Mouse (Mus musculus): ENCODE data around the gene Gm26661.

DNA sequence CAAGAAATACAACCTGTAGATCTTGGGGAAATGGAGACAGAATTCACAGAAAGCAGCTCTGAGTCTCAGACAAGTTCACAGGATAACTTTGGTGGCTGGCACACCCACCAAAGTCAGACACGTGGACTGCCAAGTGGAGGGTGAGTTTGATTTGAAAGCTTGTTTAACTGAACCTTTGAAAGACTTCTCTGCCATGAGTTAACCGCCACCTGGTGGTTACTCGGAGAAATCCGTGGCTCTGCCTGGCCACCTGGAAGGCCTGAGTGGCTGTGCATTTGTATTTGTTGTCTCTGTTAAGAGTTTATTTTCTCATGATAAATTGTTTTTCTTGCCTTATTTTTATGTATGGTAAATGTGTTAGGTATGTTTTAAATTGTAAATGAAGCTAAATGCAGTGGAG is 10.4 kb downstream of the Gm26661 start:
- peak; percentile 61 for TF ChIP-seq CTCF (IDR thresholded peaks at IDR 0.05; ENCODE audit: low read depth)
- no peak for TF ChIP-seq EP300 (IDR thresholded peaks at IDR 0.05; ENCODE audit: low read depth)
